Mouse (Mus musculus) B cell, adult (primary cell): ENCODE data around the gene Parg. TPM values are rescaled to one million over a fixed set of nuclear protein-coding genes. Genes with fewer than 3 reads are reported as not detected.

ENCODE experiments used
- total RNA-seq: library from RNA; stranded (reverse); gene quantifications from 4 replicates; pipeline ENCODE4 v1.2.4, GENCODE M21; 2023; ENCODE audit not compliant: inconsistent age

The Parg gene
- total RNA-seq, result 48.6 to 61.5 TPM (median 54.0 TPM) in 4 replicates

DNA sequence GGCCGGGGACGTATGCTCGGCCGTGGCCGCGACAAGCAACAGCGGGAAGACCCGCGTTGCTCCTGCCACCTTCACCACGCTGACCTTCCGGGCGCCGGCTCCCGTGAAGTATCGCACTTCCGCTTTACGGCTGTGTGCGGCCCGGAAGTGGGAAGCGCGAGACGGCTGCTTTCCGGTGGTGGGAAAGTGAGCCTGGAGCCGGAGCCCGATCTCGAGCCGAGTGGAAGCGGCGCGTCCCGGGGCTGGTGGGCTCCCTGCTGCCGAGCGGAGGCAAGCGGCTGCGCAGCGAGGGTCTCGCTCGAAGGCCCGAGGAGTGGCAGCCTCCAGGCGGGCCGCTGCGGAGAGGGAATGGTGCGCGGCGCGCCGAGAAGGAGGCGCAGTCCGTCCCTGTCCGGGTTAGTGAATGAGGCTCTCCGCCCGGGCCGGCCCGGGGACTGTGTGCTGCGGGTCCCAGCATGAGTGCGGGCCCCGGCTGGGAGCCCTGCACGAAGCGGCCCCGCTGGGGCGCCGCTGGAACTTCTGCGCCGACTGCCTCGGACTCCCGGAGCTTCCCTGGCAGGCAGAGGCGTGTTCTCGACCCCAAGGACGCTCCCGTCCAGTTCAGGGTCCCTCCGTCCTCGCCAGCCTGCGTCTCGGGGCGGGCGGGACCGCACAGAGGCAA lies at the start of gene Parg, which contains the start of gene Timm23:
Gene Parg, plus strand, starts transcription at position 159 of the 661 bp plus-strand sequence.
Gene Timm23, minus strand, starts transcription at position 108 of the 661 bp plus-strand sequence.

DNA sequence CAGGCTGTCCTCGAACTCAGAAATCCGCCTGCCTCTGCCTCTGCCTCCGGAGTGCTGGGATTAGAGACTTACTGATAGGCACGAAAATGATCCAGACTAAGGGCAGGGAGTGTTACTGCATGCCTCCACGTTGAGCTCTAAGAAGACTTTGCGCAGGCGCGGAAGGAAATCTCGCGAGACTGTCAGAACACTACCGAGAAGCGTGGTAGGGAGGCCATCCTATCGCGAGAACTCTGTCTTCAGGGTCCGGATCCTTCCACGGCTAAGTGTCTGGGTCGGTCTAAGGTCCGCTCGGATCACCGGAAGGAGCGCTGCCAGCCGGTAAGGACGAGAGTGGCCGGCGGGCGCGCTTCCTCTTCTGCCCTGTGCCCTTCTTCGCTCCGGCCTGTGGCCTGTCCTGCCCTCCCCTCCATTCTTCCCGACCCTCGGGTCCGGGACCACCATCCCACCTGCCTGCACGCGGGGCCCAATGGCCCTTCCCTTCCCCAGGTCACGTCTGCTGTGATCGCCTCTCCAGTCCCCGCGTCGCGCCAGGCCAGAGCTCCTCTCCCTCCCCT lies 42.0 kb upstream of the Parg start, which contains the start of gene Ncoa4:
Gene Ncoa4, plus strand, starts transcription at position 176 of the 557 bp plus-strand sequence.

DNA sequence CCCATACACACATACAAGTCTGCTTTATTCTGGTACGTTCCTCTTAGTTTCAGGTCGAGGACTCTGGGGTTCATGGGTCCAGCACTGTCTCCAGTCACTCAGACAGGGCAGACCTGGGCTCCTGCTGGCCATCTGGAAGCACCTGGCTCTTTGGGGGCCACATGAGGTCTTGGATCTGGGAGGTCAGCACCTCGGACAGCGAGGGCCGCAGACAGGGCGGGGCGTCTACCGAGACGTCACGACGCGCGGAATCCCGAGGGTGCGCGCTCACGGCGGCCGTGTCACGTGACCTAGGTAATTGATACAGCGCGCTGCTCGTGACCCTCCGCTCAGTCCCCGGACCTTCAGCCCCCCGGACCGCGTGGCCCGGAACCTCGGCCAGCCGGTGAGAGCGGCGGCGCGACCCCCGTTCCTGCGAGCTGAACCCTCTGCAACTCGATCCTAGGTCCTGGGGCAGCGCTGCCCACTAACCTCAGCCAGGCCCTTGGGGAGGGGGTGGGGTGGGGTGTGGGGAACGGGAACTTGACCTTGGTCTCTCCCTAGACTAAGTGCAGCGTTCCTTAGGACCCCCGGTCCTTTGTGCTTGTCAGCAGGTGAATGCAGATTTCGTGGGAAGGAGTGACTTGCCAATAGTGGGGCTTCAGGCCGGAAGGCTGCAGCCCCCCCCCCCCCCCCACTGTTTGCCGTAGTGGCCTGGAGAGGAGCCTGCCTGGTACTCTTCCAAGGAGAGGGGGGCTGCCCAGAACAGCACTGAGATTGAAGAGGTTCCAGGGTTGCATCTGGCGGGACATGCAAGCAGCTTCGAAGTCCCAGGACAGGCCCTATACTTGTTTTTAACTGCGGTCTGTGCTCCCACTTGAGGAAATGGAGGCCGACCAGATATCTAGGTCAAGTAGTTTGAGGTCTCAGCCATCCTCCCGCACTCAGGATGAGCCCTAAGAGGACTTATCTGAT lies 120.3 kb downstream of the Parg start, which contains the start of gene Ogdhl:
Gene Ogdhl, plus strand, starts transcription at position 288 of the 954 bp plus-strand sequence.

Other genes starting within 250 kb of the Parg start
- gene Galnt15, start 173.0 kb upstream of the Parg start, total RNA-seq, result 0.12 TPM in 1 of 4 replicates, not detected in the others
- 7.6 to 14.8 TPM (median 10.1 TPM) in 4 replicates for gene Oxnad1, start 116.6 kb upstream of the Parg start, total RNA-seq
- 95.3 to 120 TPM (median 106 TPM) in 4 replicates for gene Dph3, start 116.2 kb upstream of the Parg start, total RNA-seq
- not detected in 4 replicates for gene Msmb, start 59.9 kb upstream of the Parg start, total RNA-seq
- gene Ncoa4, start 42.1 kb upstream of the Parg start, total RNA-seq, result 70.5 to 79.9 TPM (median 73.1 TPM) in 4 replicates
- 67.8 to 80.6 TPM (median 76.0 TPM) in 4 replicates for gene Timm23, start 51 bp upstream of the Parg start, total RNA-seq
- 0.35 to 0.63 TPM in 2 of 4 replicates, not detected in the others for gene Ogdhl, start 120.1 kb downstream of the Parg start, total RNA-seq
- gene 1700024G13Rik, start 186.4 kb downstream of the Parg start, total RNA-seq, result not detected in 4 replicates